Mouse (Mus musculus): ENCODE measurements at regions not wholly inside any gene's neighbourhood (a gene's known extent, or its start where the extent isn't known, plus 50 kb on each side); places are given as distances from the start of the nearest gene placed in this dataset.
A peak's percentile ranks its signal among the peaks of the same experiment; 100 is the strongest.
"Not testable (repeated sequence)": the region's sequence is repeated elsewhere in the genome, so short reads cannot be mapped to it uniquely, and the experiment has no call there.

- ATAC-seq (ENCODE audit: low TSS enrichment): no peak
These were observed 790.5 kb upstream of the Cdh8 start for GRCm38 (mm10) chr8:100206557-100207349.

- ATAC-seq (ENCODE audit: low TSS enrichment): no peak
These were observed 777.0 kb upstream of the Cdh8 start for GRCm38 (mm10) chr8:100193228-100193627.

- ATAC-seq (ENCODE audit: low TSS enrichment): no peak
These were observed 774.4 kb upstream of the Cdh8 start for GRCm38 (mm10) chr8:100190698-100191097.

GRCm38 (mm10) chr8:100187976-100188375 lies 771.7 kb upstream of the Cdh8 start:
- no peak for ATAC-seq (ENCODE audit: low TSS enrichment)

GRCm38 (mm10) chr8:100176502-100176901 lies 760.2 kb upstream of the Cdh8 start:
- ATAC-seq (ENCODE audit: low TSS enrichment): no peak

GRCm38 (mm10) chr8:100145411-100145810 lies 729.1 kb upstream of the Cdh8 start:
- ATAC-seq (ENCODE audit: low TSS enrichment): no peak

GRCm38 (mm10) chr8:100144124-100144680 lies 727.9 kb upstream of the Cdh8 start:
- no peak for ATAC-seq (ENCODE audit: low TSS enrichment)

GRCm38 (mm10) chr8:100104412-100105365 lies 688.4 kb upstream of the Cdh8 start:
- ATAC-seq (ENCODE audit: low TSS enrichment): no peak

GRCm38 (mm10) chr8:100101957-100102356 lies 685.7 kb upstream of the Cdh8 start:
- ATAC-seq (ENCODE audit: low TSS enrichment): peak; percentile 47; the same call in 1 of the 2 replicates

- no peak for ATAC-seq (ENCODE audit: low TSS enrichment)
These were observed 655.9 kb upstream of the Cdh8 start for GRCm38 (mm10) chr8:100072059-100072729.

GRCm38 (mm10) chr8:100069761-100070160 lies 653.5 kb upstream of the Cdh8 start:
- no peak for ATAC-seq (ENCODE audit: low TSS enrichment)

- ATAC-seq (ENCODE audit: low TSS enrichment): peak; percentile 92
These were observed 622.7 kb upstream of the Cdh8 start for GRCm38 (mm10) chr8:100038931-100039330.

- ATAC-seq (ENCODE audit: low TSS enrichment): no peak
These were observed 618.2 kb upstream of the Cdh8 start for GRCm38 (mm10) chr8:100034474-100034873.

- not testable (repeated sequence) for ATAC-seq (ENCODE audit: low TSS enrichment)
These were observed 614.1 kb upstream of the Cdh8 start for GRCm38 (mm10) chr8:100030358-100030757.

- ATAC-seq (ENCODE audit: low TSS enrichment): peak; percentile 95
These were observed 599.4 kb upstream of the Cdh8 start for GRCm38 (mm10) chr8:100015638-100016037.

GRCm38 (mm10) chr8:99999554-99999953 lies 583.3 kb upstream of the Cdh8 start:
- 0 out of 2 replicates have a peak, but pooled peaks have one; percentile 20 for ATAC-seq (ENCODE audit: low TSS enrichment)

GRCm38 (mm10) chr8:99983696-99984095 lies 567.4 kb upstream of the Cdh8 start:
- ATAC-seq (ENCODE audit: low TSS enrichment): no peak

- no peak for ATAC-seq (ENCODE audit: low TSS enrichment)
These were observed 538.4 kb upstream of the Cdh8 start for GRCm38 (mm10) chr8:99954697-99955096.

- ATAC-seq (ENCODE audit: low TSS enrichment): no peak
These were observed 537.6 kb upstream of the Cdh8 start for GRCm38 (mm10) chr8:99953876-99954275.

- ATAC-seq (ENCODE audit: low TSS enrichment): no peak
These were observed 516.9 kb upstream of the Cdh8 start for GRCm38 (mm10) chr8:99933159-99933558.

Measured in frontal cortex, adult (tissue).